Mouse (Mus musculus): Measurements from ENCODE around the gene Gm5936.
"Not testable (repeated sequence)": the region's sequence is repeated elsewhere in the genome, so short reads cannot be mapped to it uniquely, and the experiment has no call there.

The Gm5936 gene

DNA sequence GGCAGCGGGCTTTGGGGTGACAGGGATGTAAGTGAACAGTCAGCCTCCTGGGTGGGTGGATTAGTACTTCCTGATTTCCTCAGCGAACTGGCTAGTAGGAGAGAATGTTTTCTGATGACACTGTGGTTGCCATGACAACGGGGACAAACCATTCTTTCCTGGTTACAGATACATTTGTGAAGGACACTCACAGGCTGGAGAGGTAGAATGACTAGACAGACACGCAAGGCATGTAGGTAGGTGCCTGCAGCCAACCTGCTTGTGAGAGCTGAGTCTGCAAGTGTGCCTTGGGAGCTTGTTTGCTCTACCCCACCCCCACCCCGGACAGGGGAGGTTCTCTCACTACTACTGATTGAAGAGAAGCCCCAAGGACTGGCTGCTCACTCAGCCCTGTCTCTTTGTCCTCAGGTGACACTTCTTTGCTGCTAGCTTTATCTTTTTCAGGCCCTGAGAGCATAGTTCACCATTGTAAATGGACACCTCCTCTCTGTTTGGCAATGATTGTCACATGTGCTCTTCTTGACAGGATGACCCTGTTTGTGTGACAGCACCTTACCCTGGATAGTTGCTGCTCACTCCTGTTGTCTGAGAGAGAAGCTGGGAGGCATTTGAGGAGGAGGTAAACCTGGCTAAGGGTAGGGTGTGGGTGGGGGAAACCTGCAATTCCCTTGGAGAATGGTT lies at the start of gene Gm5936:
Gene Gm5936, plus strand, starts transcription at position 355 of the 681 bp plus-strand sequence.
- DNase-seq (ENCODE audit: low read depth, low spot score), result not testable (repeated sequence)

DNA sequence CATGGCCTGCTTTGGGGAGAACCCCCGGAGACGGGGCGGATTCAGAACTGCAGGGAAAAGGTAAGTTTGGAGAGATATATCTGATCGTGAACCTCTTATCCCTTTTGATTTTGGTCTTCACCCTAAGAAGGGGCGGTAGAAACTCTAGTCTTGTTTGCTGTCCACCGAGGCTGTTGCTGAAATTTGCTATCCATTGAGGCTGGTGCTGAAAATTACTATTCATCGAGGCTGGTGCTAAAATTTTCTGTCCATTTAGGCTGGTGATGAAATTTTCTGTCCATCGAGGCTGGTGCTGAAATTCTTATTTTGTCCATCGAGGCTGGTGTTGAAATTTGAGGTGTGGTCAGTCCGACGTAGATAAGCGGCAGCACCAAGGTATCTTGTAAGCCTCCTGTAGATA lies 19.1 kb downstream of the Gm5936 start:
- not testable (repeated sequence) for DNase-seq (ENCODE audit: low read depth, low spot score)

DNA sequence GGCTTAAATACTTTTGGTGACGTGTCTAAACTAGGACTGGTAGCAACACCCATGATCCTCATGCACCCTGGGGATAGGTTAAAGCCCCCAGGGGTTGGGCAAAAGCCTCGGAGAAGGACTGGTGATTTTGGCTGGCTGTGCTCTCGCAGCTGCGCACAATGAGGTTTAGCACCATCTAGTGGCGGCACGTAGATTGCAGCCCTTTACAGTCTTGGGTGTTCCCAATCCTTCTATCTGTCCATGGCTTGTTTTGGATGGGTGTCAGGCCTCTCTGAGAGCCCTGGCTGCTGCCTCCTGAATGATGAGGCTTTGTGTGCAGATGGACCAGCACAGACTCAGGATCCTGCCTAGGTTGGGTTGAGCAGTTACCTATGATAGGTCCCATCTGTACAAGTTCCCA lies 43.1 kb downstream of the Gm5936 start:
- not testable (repeated sequence) for DNase-seq (ENCODE audit: low read depth, low spot score)
